Mouse (Mus musculus) thymus, postnatal 0 days (tissue): ENCODE results near the gene Ctcf. TPM values are rescaled to one million over a fixed set of nuclear protein-coding genes. Genes with fewer than 3 reads are reported as not detected.

ENCODE experiments used
- DNase-seq: peaks from one replicate; pipeline ENCODE4 v3.0.0-alpha.2; 2015; ENCODE audit warnings: low spot score
- polyA plus RNA-seq: library from polyadenylated mRNA; unstranded; fragments of >200 nt; fragmentation: Nextera tagmentation; extraction: Ambion mirVana; gene quantifications from 2 replicates; pipeline ENCODE4 v1.2.1, GENCODE M21; 2015

The Ctcf gene
- polyA plus RNA-seq, 1 experiment from 2014 or later = 255 TPM

GRCm38 (mm10) chr8:105617451-105618278 is 18.7 kb upstream of the Ctcf start:
- peak; percentile 58 for DNase-seq

- DNase-seq = no peak
These were observed 18.1 kb upstream of the Ctcf start for GRCm38 (mm10) chr8:105618279-105618634.

GRCm38 (mm10) chr8:105618892-105619591 is 17.3 kb upstream of the Ctcf start:
- DNase-seq = no peak

DNA sequence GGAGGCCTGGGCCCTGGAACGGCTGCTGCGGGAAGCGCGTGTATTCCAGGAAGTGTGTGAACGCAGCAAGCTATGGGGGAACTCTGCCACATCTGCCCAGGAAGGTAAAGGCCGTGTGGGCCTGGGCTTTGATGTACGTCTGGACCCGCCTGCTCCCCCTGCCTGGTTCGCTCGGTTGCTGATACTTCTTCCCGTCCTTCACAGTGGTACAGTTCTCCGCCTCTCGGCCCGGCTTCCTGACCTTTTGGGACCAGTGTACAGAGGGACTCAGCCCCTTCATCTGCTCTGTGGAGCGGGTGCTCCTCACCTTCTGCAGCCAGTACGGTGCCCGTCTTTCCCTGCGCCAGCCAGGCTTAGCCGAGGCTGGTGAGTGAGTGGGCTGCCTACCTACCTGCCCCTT is 16.2 kb upstream of the Ctcf start:
- no peak for DNase-seq

DNA sequence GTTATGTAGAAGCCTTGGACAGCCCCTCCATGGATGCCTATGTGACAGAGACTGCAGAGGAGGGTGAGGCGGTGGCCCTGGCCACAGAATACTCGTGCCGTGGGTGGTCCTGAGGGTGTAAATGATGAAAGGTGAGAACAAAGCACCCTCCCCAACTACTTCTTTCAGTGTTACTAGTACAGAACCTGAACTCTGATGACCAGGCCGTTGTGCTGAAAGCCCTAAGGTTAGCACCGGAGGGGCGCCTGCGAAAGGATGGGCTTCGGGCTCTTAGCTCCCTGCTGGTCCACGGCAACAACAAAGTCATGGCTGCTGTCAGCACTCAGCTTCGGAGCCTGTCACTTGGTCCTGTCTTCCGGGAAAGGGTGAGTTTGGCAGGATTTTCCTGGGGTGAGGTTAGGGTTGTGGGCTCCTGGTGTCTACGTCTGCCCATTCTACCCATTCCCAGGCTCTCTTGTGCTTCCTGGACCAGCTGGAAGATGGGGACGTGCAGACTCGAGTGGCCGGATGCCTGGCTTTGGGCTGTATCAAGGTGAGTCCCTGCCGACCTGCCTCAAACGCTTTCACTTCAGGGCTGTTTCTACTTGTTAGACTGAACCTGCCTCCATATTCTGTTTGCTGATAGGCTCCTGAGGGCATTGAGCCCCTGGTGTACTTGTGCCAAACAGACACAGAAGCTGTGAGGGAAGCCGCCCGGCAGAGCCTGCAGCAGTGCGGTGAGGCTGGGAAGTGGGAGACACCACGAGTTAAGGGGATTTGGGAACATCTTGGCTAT is 15.2 kb upstream of the Ctcf start:
- DNase-seq = peak; percentile 15

DNA sequence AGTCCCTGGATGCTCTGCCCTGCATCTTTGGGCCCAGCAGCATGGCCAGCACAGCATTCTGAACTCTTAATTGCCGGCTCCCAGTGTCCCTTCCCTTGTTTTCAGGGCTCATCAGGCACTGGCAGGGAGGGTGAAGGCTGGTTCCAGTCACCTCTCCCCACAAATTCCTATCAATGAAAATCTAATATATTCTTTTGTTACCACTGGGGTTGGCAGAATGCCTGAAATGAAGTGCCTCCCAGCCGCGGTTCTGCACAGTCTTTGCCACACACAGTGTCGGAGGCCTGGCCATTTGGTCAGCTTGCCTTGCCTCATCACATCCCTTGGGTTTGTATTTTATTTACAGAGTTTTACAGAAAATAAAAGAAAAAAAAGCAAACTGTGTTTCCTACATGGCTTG is 14.5 kb upstream of the Ctcf start:
- DNase-seq = peak; percentile 12

- DNase-seq = peak; percentile 95
These were observed 13.9 kb upstream of the Ctcf start for GRCm38 (mm10) chr8:105622421-105622920.

- peak; percentile 98 for DNase-seq
These were observed 13.2 kb upstream of the Ctcf start for GRCm38 (mm10) chr8:105623118-105623517.

- peak; percentile 46 for DNase-seq
These were observed 12.6 kb upstream of the Ctcf start for GRCm38 (mm10) chr8:105623679-105624245.

GRCm38 (mm10) chr8:105624401-105624800 is 12.0 kb upstream of the Ctcf start:
- DNase-seq = peak; percentile 58

DNA sequence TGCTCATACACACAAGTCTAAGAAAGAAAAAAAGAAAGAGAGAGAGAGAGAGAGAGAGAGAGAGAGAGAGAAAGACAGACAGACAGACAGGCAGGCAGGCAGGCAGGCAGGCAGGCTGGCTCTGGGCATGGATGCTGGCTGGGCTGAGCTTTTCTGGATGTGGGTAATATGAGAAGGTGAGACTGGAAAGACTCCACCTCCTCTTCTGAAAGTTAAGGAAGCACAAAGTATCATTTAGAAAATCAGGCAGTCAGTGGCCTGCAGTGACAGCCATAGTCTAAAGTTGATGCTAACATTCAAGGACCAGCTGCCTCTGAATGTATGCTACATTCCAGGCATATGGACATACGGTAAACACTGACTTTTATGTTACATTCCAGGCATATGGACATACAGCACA is 11.5 kb upstream of the Ctcf start:
- DNase-seq = no peak

DNA sequence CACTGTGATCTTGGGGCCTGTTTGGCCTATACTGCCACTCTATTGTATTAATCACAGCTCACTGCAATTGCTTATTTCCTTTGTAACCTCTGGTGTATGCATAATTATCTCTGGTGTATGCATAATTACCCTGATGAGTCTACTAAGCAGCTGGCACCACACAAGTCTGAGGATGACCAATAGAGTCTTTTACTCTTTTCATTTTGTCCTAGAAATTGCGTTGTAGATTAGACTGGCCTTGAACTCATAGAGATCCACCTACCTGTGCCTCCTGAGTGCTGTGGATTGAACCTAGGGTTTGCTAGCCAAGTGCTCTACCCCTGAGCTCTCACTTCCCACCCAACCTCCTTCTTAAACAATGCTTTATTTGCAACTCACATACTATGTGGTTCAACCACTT is 10.3 kb upstream of the Ctcf start:
- DNase-seq = no peak

DNA sequence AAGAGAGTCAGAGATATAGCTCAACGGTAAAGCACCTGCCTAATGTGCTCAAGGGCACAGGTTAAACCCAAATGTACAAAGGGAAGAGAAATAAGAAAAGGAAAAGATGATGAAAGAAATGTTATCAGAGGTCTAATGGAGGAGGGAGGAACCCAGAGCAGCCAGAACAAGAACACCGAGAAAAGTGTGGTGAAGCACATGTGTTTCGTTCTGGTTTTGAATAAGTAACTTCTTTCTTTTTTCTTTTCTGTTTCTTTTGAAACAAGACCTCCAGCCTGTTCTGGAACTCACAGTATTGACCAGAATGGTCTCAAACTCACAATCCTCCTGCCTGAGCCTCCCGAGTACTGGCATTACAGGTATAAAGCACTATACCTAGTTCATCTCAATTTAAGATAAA is 7.0 kb upstream of the Ctcf start:
- no peak for DNase-seq

DNA sequence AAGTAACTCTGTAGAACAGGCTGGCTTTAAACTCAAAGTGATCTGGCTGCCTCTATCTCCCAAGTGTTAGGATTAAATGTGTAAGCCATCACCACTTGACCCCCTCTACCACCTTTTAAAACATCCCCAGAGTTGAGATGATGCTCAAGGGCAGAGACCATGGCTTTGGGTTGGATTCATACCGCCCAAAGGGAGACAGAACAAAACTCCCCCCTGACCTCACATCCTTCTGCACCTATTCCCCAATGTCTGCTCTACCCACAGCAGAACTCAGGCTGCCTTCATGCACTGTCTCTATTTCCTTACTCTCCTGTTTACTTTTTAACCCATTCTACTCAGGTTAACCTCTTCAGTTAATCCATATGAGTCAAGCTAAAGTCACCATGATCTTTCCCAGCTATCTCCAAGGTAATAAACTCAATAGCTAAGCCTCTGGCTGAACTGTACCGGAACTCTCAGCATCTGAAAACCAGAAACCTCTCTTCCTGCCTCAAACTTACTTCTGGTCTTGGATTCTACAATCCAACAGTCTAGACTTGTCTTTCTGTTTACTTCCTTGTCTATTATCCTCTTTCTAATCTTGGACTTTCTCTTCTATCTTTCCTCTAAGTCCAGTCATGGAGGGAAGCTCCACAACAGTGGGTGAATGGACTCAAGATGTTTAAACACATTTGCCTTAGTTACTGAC is 1.5 kb upstream of the Ctcf start:
- peak; percentile 41 for DNase-seq

GRCm38 (mm10) chr8:105635481-105635880 is 887 bp upstream of the Ctcf start:
- no peak for DNase-seq

GRCm38 (mm10) chr8:105636963-105637510 is 669 bp downstream of the Ctcf start, which contains the start of gene Agrp:
Gene Agrp, minus strand, starts transcription at chr8:105637393.
- peak; percentile 74 for DNase-seq

- DNase-seq = peak; percentile 42
These were observed 1.3 kb downstream of the Ctcf start for GRCm38 (mm10) chr8:105637601-105638041.

GRCm38 (mm10) chr8:105638510-105638909 is 2.1 kb downstream of the Ctcf start:
- DNase-seq = peak; percentile 55

DNA sequence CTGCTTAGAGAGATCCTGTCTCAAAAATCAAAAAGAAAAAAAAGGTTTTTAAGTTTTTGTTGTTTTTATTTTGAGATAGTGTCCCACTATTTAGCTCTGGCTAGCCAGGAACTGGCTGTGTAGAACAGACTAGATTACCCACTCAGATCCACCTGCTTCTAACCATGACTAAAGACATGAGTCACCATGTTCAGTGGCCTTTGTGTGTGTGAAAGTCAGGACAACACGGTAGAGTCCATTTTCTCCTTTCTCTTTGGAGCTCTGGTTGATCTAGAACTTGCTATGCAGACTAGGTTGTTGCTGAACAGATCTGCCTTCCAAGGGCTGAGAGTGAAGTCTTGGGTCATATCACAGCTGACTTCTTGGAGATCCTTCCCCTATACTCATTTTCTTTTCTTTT is 3.5 kb downstream of the Ctcf start:
- no peak for DNase-seq

DNA sequence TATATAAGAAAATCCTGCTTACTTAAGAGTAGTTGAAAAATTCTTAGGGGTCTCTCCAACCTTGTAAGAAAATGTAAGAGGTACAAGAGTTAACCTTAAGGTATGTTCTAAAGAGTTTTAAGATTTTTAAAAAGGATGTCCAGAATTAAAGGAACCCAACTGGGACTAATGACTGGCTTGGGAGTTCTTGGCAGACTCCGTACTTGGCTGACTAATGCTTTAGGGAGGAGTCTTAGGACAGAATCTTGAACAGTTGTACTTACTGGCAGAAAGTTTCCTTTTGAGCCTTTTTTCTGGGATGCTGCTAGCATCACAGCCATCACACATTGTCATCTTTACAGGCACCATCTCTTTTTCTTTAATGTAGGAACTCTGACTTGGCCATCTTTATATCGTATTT is 4.1 kb downstream of the Ctcf start:
- no peak for DNase-seq
